In genomic region chr4:55496416-55496815, GRCm38 (mm10) we compare ENCODE assay signal across 23 mouse cellular contexts.
"Had no signal": no experiment of that assay in that cellular context is flagged by ENCODE, and none has a peak within 500 bp of the region (broad histone marks: within the 10 kb centered on the region; RNA-seq: fewer than 3 reads in every experiment).

No protein-coding gene starts in this region.

- H3K27me3 ChIP-seq: kidney, embryonic 15.5 days; limb, embryonic 12.5 days; liver, embryonic 12.5 days; liver, embryonic 15.5 days; midbrain, embryonic 12.5 days; midbrain, embryonic 15.5 days; neural tube, embryonic 12.5 days; neural tube, embryonic 15.5 days had no signal

- H3K4me3 ChIP-seq: kidney, embryonic 15.5 days; left cerebral cortex, adult 2 months; limb, embryonic 12.5 days; liver, embryonic 12.5 days; liver, embryonic 15.5 days; midbrain, embryonic 12.5 days; midbrain, embryonic 15.5 days; neural tube, embryonic 12.5 days; neural tube, embryonic 15.5 days had no signal

- H3K9ac ChIP-seq: kidney, embryonic 15.5 days; limb, embryonic 12.5 days; liver, embryonic 12.5 days; liver, embryonic 15.5 days; midbrain, embryonic 12.5 days; midbrain, embryonic 15.5 days; neural tube, embryonic 12.5 days; neural tube, embryonic 15.5 days had no signal

- H3K9me3 ChIP-seq: kidney, embryonic 15.5 days; limb, embryonic 12.5 days; liver, embryonic 12.5 days; liver, embryonic 15.5 days; midbrain, embryonic 12.5 days; midbrain, embryonic 15.5 days; neural tube, embryonic 12.5 days; neural tube, embryonic 15.5 days had no signal

- H3K36me3 ChIP-seq: kidney, embryonic 15.5 days; limb, embryonic 12.5 days; liver, embryonic 12.5 days; liver, embryonic 15.5 days; midbrain, embryonic 12.5 days; midbrain, embryonic 15.5 days; neural tube, embryonic 12.5 days; neural tube, embryonic 15.5 days had no signal

- ATAC-seq: liver, embryonic 12.5 days; midbrain, embryonic 15.5 days had no signal

- H3K4me1 ChIP-seq: kidney, embryonic 15.5 days; limb, embryonic 12.5 days; liver, embryonic 12.5 days; liver, embryonic 15.5 days; midbrain, embryonic 12.5 days; midbrain, embryonic 15.5 days; neural tube, embryonic 12.5 days; neural tube, embryonic 15.5 days had no signal

- DNase-seq: kidney, adult 11 months; kidney, adult 8-10 months; kidney, postnatal 10 days; kidney, postnatal 36 days; layer of hippocampus, postnatal 36 days; liver; lung, adult 18-20 months; lung, postnatal 14 days; right cerebral cortex, adult 18-20 months; right cerebral cortex, postnatal 14 days; right cerebral cortex, postnatal 4 days; thymus, adult 18-20 months; thymus, postnatal 36 days had no signal

- H3K27ac ChIP-seq: kidney, embryonic 15.5 days; left cerebral cortex, adult 2 months; limb, embryonic 12.5 days; liver, embryonic 12.5 days; liver, embryonic 15.5 days; macrophage; midbrain, embryonic 12.5 days; midbrain, embryonic 15.5 days; neural tube, embryonic 12.5 days; neural tube, embryonic 15.5 days had no signal

- H3K4me2 ChIP-seq: kidney, embryonic 15.5 days; limb, embryonic 12.5 days; liver, embryonic 12.5 days; liver, embryonic 15.5 days; midbrain, embryonic 12.5 days; midbrain, embryonic 15.5 days; neural tube, embryonic 12.5 days; neural tube, embryonic 15.5 days had no signal
